Mouse (Mus musculus) lung, adult 18-20 months (tissue): ENCODE measurements at regions not wholly inside any gene's neighbourhood (a gene's known extent, or its start where the extent isn't known, plus 50 kb on each side); places are given as distances from the start of the nearest gene placed in this dataset.

Experiments
- DNase-seq, 2 experiments: peaks; one replicate each; pipeline ENCODE4 v3.0.0; 2022; ENCODE audit warnings: mixed read lengths in 2 of 2

GRCm38 (mm10) chr8:49236021-49236821, 392.5 kb upstream of the Tenm3 start:
- DNase-seq: no peak

DNA sequence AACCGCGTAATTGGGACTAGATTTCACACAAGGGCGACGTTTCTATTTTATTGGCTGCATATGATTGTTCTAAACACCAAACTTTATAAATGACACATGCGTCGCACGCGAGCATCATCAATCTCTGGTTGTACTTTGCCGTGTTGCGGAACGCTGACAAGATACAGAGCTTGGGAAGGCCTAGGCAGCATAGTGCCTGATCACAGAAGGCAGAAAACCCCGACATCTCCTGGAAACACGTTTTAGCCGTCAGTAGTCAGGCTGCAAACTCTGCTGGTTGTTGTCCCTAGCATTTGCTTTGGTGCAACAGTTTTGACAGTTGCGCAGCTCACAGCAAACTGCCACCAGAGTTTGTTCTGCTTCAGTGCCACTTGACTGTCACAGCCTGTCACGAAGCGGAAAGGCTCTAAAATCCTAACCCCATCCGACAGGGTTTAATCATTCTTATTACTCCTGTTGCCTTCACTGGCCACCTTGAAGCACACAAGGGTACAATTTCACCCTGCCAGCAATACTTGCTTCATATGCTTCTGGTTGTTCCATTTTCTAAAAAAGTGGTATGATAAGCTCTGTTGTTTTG, 380.2 kb upstream of the Tenm3 start:
- DNase-seq: no peak

- DNase-seq: no peak
These were observed 351.5 kb upstream of the Tenm3 start for GRCm38 (mm10) chr8:49195333-49195640.

- DNase-seq: no peak
These were observed 351.0 kb upstream of the Tenm3 start for GRCm38 (mm10) chr8:49194592-49195332.

DNA sequence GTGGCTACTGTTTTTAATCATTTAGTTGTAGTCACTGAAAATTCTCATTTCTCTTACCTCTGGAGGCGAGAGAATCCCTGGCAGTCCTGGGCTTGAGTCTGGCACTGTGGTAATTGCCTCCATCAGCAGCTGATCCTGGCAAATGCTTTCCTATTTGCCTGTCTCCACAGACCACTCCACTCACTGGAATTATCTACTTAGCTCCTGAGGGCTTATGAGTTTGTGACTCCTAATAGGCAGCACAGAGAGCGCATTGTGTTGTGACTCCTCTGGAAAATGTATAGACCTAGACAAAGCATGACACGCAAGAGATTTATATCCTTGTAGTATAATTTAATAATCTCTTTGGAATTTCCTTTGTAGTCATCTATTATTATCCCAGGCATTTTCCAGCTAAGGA, 343.1 kb upstream of the Tenm3 start:
- no peak for DNase-seq

DNA sequence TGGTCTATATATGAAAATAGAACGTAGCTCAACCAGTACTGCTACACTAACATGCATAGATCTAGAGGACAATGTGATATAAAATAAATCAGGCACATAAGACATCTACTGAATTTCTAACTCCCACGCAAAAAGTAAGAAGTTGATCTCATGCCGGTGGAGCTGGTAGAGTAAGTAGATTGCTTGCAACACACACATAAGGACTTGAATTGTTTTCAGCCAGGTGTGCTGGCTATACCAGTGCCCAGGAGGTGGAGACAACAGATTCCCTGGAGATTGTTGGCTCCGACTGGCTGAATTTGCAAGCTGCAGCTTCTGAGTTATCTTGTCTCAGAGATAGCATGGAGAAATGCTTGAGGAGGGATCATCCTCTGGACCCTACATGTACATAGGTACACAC, 331.6 kb upstream of the Tenm3 start:
- no peak for DNase-seq

GRCm38 (mm10) chr8:49174956-49175355, 331.2 kb upstream of the Tenm3 start:
- no peak for DNase-seq

DNA sequence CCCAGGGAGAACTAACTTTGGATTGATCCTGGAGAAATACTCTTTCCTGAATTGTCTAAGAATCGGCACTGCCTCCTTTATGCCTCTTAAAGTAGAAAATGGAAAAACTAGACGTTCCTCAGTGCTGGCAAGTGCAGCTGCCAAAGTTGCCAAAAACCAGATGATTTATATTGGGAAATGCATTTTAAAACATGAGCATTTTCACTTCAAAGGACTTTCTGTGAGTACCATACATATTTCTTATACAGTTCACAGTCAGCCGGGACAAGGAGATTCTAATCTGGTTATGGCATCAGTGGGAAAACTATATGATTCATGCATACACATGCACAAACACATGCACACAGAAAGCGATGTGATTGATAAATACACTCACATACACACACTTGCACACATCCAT, 315.6 kb upstream of the Tenm3 start:
- DNase-seq: no peak

DNA sequence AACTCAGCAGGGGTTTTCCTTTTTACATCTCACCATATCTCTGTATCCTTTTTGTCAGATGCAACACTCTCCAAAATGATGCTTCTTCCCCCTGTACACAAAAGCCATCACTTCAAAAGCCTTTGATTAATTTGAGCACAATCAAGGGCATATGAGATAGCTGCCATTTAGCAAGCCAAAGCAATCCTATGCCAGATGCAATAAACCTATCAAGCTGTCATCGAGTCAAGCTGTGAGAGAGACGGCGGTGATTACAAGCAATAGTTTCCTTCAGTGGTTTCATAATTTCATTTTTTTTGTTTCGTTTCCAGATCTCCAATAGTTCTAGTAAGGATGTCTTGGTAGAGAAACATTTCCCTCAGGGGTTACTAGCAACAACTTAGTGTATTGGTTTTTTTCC, 314.4 kb upstream of the Tenm3 start:
- no peak for DNase-seq

GRCm38 (mm10) chr8:49136503-49137044, 292.8 kb upstream of the Tenm3 start:
- DNase-seq: no peak

DNA sequence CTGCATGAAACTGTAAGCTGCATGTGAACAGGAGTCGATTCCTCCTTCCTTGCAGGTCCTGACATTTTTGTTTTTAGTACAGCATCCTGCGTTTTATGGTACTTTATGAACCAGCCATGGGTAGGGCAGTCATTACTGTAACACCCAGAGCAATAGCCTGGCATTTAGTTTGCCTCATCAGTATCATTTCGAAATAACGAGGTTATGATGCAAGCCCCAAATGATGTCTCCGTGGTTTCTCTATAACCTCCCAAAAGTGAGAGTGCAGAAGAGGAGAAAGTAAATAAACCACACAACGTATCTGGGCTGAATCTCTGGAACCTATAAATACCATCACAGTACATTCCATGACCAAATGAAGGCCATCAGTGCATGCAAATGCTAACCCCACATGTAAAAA, 265.3 kb upstream of the Tenm3 start:
- DNase-seq: no peak

GRCm38 (mm10) chr8:49108665-49109064, 264.9 kb upstream of the Tenm3 start:
- DNase-seq: no peak

GRCm38 (mm10) chr8:49106531-49106930, 262.8 kb upstream of the Tenm3 start:
- no peak for DNase-seq

DNA sequence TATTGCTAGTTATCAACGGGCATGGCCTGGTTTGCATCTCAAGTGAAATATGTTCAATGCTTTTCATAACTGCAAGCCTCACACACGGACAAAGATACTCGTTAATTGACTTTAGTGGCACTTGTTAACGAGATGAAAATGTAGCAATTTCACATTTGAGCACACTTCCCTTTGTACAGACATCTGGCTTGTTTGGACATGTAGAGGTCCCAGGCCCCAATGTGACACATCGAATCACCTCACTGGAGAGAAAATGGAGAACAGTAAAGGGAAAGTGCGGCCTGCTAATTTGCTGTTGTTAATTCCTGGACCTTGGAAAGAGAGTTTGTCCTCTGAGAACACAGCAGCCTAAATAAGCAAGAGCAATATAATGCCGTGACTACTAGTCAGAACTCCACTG, 257.4 kb upstream of the Tenm3 start:
- DNase-seq: no peak

GRCm38 (mm10) chr8:49084191-49084875, 240.6 kb upstream of the Tenm3 start:
- no peak for DNase-seq

DNA sequence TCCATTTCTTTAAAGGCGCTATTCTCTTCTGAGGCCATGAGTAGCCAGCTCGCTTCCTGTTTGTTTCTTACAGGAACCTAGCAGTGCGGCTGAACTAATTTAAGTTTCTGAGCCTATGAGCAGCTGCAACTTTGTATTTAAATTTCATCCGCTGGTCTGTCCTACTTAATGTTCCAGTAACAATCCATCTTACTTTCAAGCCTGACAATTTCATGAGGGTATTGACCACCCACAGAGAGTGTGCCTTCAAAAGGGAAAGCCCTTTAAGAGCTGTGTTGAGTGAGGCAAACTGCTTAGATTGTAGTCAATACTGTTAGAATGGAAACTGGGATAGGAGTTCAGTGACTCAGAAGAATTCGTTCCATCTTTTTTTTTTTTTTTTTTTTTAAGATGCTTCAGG, 225.7 kb upstream of the Tenm3 start:
- DNase-seq: no peak

DNA sequence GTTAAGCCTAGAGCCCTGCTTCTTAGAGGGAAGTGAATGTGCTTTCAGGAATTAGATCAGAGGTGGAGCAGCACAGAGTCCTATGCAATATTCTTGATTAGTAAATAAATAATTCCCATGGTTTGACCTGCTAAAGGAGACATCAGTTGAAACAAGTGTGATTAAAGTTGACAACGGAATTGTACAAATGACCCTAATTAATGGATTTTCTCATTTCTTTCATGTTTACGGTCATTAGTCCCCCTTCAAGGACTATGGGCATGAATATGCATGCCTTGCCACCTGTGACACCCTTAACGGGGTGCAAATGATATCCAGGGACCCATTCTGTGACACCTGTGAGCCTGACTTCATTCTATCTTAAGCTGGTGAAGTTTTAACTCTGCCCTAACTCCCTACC, 219.5 kb upstream of the Tenm3 start:
- DNase-seq: no peak

DNA sequence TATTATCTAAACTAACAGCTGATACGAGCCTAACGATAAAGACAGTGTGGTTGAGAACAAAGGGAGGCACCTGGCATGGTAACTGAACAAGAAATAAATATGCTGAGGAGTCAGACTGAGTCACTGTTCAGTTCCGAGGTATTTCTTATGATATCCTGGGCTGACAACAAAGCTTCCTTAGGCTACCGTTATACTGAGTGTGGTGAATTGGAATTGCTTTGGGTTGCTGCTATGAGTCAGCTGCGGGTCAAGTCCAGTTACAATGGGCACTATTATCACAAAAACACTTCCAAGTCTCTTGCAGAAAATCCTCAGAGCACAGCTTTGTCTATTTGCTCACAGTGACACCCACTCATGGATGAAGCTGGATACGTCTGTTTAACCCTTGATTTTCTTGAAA, 199.5 kb upstream of the Tenm3 start:
- DNase-seq: no peak

- DNase-seq: no peak
These were observed 192.4 kb upstream of the Tenm3 start for GRCm38 (mm10) chr8:49035970-49036700.

GRCm38 (mm10) chr8:49035519-49035918, 191.8 kb upstream of the Tenm3 start:
- DNase-seq: no peak

- no peak for DNase-seq
These were observed 186.5 kb upstream of the Tenm3 start for GRCm38 (mm10) chr8:49030255-49030654.

- DNase-seq: no peak
These were observed 174.0 kb upstream of the Tenm3 start for GRCm38 (mm10) chr8:49017741-49018140.

DNA sequence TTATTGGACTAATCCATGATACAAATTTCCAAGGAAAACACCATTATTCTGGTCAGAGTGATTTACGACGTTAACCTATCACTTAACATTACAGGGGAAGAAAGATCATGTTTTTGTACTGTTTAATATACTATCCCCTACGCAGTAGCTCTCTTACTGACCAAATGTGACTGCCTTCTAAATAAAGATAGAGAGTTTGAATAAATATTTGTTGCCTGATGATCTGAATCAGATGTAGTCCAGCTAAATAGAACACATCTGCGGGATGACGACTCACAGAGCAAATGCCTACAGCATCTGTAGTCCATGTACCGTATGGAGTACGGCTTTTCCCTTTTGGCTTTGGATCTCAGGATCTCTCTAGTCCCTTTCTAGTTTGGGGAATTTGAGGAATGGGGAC, 171.9 kb upstream of the Tenm3 start:
- DNase-seq: no peak
